Mouse (Mus musculus): ENCODE results near the gene Bckdk.

DNA sequence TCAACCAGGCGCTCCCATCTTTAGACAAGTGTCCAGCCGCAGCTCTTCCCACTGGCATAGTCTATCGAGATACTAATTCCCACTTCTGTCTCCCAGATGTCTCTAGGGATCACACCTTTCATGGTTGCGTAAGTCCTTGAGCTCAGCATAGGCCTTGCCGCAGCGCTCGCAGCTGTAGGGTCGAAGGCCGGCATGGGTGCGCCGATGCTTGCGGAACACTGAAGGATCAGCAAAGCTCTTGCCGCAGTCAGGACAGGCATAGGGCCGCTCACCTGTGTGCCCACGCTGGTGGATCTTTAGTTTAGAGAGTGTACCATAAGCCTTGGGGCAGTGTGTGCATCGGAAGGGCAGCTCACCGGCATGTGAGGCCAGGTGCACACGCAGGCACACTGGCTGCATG is 36.2 kb upstream of the Bckdk start:
- TF ChIP-seq USF1 (IDR thresholded peaks at IDR 0.05; ENCODE audit: low read depth, low read length) = no peak
- no peak for TF ChIP-seq KAT2A (conservative IDR thresholded peaks at IDR 0.05; ENCODE audit: low read depth, low read length)
- TF ChIP-seq CTCF (IDR thresholded peaks at IDR 0.05 in 2 of 3, conservative IDR thresholded peaks at IDR 0.05 in 1 of 3; ENCODE audit: control insufficient read depth in 1 of 3, insufficient read depth in 1 of 3, low read depth in 2 of 3, low read length in 3 of 3, poor library complexity in 1 of 3, severe bottlenecking in 1 of 3) = no peak
- TF ChIP-seq UBTF (IDR thresholded peaks at IDR 0.05; ENCODE audit: borderline replicate concordance, insufficient read depth, low read depth, low read length) = no peak
- no peak for TF ChIP-seq ETS1 (IDR thresholded peaks at IDR 0.05; ENCODE audit: low read depth, low read length)
- no peak for TF ChIP-seq GATA1 (IDR thresholded peaks at IDR 0.05; ENCODE audit: low read depth, low read length)
- TF ChIP-seq POLR2A (IDR thresholded peaks at IDR 0.05; ENCODE audit: control insufficient read depth in 1 of 2, insufficient read depth in 1 of 2, low read depth in 1 of 2, low read length in 2 of 2, poor library complexity in 1 of 2) = no peak
- TF ChIP-seq MEF2A (IDR thresholded peaks at IDR 0.05; ENCODE audit: extremely low read depth, insufficient replicate concordance, low read depth, low read length, poor library complexity, severe bottlenecking) = no peak
- no peak for TF ChIP-seq ZC3H11A (IDR thresholded peaks at IDR 0.05; ENCODE audit: low read depth, low read length)
- TF ChIP-seq EP300 (IDR thresholded peaks at IDR 0.05; ENCODE audit: low read depth in 1 of 2, low read length in 2 of 2) = no peak
- no peak for TF ChIP-seq TAL1 (IDR thresholded peaks at IDR 0.05; ENCODE audit: low read length)
